Mouse (Mus musculus) heart, postnatal 36 days (tissue): ENCODE measurements around the gene Dach2. TPM values are rescaled to one million over a fixed set of nuclear protein-coding genes. Genes with fewer than 3 reads are reported as not detected.
"Not testable (repeated sequence)": the region's sequence is repeated elsewhere in the genome, so short reads cannot be mapped to it uniquely, and the experiment has no call there.

ENCODE experiments used
- DNase-seq, 2 experiments: peaks; one replicate each; pipeline ENCODE4 v3.0.0; 2021 to 2022
- intact Hi-C: fragments of 180-260 bp; cut with DNase I; formaldehyde crosslinking; loops from one replicate; pipeline ENCODE4 v1.15.1; 2025
- total RNA-seq, 2 experiments: library from RNA; stranded (reverse); gene quantifications; 2 replicates each; pipeline ENCODE4 v1.2.3; 2021

Dach2 gene
- not detected for total RNA-seq

DNA sequence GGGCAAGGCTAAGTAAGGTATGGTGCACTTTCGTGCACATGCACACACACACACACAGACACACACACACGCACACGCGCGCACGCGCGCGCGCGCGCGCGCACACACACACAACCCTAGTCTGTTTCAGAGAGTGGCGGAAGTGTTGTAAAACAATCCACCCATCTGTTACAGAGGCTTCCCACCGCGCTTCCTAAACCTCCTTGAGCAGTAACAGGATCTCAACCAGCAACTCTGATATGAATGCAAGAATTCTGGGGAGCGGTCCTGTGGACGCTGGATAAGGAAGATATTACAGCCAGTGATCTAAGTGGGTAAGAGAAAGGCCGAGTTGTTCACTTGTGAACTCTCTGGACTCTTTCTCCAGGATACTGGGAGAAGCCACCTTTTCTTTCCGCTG lies at the start of gene Dach2:
Gene Dach2 (plus strand): TSS at position 107 of the 400 bp plus-strand sequence.
- DNase-seq, result no peak
- intact Hi-C loops, result no loop called here

DNA sequence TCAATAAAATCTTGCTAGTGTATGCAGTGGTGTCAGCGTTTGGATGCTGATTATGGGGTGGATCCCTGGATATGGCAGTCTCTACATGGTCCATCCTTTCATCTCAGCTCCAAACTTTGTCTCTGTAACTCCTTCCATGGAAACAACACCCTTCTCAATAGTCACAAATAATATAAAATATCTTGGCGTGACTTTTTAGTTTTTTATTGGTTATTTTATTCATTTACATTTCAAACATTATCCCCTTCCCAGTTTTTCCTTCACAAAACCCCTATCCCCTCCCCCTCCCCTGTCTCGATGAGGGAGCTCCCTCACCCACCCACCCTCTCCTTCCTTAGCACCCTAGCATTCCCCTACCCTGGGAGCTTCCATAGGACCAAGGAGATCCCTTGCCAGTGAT lies 44.9 kb upstream of the Dach2 start:
- intact Hi-C loops, result not testable (repeated sequence)

DNA sequence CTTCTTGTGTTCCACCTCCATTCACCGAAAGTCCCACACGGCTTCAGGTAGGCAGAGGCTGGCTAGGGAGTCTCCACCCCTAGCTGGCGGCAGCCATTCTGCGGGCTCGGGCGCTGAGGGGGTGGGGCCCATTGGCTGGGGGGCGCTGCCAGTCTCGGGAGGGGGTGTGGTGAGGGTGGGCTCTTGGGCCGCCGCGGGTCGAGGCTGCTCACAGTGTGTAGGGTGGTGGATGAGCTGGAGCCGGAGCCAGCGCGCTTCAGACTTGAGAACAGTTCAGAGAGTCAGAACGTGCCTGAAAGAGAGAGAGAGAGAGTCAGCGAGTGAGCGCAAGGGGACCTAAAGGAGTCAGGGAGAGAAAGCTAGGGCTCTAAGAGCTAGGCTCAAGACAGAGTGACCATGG lies 721 bp downstream of the Dach2 start:
- intact Hi-C loops, result no loop called here
- DNase-seq, result peak in 1 of 2 experiments; percentile 6

More for the DNA sequence above, 44.9 kb upstream of the Dach2 start:
- not testable (repeated sequence) for DNase-seq

DNA sequence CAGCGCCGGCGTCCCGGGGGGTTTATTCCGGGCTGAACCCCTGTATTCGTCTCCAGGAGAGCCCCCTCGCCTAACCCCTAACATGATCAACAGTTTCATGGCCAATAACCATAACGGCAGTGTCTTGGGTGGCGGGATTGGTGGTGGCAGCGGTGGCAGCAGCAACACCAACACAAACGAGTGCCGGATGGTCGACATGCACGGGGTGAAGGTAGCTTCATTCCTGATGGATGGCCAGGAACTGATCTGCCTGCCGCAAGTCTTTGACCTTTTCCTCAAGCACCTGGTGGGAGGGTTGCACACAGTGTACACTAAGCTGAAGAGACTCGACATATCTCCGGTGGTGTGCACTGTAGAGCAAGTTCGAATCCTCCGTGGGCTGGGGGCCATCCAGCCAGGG lies 1.2 kb downstream of the Dach2 start:
- intact Hi-C loops, result no loop called here
- DNase-seq, result no peak

DNA sequence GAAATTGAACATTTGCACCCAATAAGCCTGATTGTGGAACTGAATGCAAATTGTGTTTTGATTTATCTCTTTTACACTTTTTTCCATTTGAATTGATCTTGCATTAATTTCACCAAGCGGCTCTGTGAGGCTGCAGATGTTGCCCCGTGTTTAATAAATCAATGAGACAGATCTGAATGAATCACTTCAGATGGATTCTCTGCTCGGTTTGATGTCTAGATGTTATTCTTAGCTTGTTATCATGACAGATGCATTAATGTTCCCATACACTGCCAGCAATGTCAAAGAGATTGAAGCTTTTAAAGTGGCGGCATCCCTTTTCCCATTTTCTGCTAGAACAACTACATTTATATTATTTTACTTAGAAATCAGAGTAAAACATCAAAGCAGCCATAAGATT lies 7.0 kb downstream of the Dach2 start:
- no peak for DNase-seq
- intact Hi-C loops, result no loop called here

DNA sequence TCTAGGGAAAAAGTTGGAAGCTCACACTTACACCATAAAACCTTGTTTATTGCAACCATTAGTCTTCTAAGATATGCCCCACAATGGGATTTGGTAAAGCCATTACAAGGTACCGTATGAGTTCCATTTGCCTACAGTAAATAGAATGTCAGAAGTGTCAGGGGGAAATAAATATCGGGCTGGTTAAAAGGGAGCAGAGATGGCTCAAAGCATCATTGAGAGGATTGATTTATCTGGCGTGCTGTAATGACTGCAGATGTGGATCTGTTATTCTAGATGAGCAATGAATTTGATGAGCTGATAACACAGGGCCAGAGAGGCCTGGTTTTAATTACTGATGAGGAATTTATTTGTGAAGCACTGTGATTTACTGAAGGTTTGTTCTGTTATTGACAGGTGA lies 40.8 kb downstream of the Dach2 start:
- no peak for DNase-seq
- intact Hi-C loops, result no loop called here

DNA sequence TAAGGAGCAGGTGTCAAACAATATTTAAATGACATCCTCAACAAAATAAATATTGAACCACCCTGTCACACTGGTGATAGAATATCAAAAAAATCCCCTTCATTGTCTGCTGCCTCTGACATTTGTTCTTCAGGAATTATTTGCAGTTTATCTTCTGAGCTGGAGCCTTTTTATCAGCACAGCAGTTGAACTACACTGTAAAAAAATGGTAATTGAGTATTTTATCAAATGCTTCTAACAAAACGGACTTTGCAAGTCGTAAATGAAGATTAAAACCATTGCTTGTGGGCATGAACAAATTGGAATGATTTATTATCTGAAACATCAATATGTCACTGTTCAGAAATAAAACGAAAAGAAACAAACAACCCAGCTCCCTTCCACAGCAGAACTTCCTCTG lies 97.1 kb downstream of the Dach2 start:
- no peak for DNase-seq
- intact Hi-C loops, result no loop called here

DNA sequence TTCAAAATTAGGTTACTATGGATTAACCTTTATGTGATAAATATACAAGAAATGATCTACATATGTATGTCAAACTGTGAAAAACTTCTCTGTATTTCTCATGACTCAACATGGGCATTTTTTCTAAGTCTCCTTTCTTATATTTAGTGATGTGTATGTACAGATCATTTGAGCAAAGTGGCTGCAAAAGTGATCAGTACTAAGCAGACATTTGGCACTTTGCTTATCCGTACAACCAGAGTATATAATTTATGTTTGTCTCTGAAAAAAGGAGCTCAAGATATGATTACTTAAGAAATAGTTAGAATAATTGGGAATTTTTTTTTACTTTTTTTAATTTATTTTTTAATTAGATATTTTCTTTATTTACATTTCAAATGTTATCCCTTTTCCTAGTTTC lies 111.4 kb downstream of the Dach2 start:
- intact Hi-C loops, result no loop called here
- no peak for DNase-seq

DNA sequence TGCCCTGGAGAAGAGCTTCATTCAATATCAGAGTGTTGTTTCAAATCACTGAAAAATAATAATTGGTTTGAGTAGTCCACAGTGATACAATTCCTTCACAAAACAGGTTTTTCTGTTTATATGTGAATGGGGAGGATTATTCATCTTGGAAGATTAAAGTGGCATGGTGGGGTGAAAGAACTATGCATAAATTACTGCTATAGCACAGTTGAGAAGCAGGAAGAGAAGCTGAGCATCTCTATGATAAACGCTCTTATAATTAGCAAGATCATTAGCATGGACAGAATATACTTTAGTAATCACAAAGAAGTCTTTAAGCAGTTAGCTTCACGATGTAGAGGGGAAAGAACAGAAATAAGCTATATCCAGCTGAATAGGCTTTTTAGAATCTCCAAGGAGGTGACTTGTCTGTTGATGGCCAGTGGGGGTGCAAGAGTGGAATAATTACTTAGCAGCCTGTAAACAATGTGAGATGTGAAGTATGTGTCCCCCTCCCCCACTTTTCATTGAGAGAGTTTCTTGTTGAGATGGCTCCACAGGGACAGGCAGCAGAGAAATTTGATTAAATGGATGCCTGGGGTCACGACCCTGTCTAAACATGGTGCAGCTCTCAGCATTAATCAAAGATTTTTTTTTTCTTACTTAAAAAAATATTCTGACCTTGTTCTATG lies 124.3 kb downstream of the Dach2 start:
- intact Hi-C loops, result no loop called here
- no peak for DNase-seq

DNA sequence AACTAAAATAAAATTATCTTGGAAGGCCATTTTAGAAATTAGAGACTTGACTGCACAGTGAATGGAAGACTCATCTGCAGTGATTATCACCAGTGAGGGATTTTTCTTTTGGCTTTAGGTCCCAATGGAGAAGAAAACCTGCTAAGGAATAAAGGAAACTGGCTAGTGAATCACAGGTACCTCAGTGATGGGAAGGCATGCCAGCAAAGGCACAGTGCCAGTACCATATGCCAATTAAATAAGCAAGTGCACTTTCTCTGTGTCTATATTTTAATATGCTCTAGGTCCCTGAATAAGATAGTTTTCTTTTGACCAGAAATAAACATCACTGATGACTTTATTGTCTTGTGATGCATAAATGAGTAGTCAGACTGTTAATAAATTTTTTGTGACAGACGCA lies 184.8 kb downstream of the Dach2 start:
- intact Hi-C loops, result no loop called here

DNA sequence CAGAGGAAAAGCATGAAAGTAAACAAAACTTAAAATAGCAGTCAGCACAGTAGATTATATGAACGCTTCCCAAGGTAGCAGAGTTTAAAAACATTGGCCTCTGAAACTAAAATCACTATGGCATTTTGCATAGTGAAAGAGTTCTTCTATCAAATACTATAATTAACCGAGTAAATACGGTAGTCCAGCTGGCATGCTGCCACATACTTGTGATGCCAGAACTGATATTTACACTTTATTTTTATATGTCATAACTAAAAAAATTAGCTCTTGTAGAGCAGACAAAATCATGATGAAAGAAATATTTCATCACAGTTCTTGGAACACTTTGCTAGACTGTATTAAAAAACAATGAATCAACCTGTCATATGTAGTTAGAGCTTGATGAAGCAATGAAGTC lies 247.8 kb downstream of the Dach2 start:
- no peak for DNase-seq
- intact Hi-C loops, result no loop called here

More for the DNA sequence above, 184.8 kb downstream of the Dach2 start:
- no peak for DNase-seq

DNA sequence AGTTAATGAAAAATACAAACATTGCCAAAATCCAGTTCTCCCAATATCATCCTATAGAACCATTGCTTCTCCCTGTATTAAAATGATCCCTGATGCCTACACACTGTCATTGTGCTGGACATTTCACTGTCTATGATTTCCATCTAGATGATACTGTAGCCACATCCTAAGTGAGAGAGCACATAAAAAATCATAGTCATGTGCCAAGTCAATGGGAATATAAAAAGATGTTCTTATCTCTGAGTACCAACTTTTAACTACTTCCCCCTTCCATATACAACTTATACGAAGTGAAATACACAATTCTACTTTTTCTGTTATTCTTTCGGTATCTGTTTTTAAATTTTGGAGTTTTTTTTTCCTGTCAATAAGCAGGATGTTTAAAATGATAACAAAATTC lies 266.6 kb downstream of the Dach2 start:
- intact Hi-C loops, result no loop called here
- no peak for DNase-seq

DNA sequence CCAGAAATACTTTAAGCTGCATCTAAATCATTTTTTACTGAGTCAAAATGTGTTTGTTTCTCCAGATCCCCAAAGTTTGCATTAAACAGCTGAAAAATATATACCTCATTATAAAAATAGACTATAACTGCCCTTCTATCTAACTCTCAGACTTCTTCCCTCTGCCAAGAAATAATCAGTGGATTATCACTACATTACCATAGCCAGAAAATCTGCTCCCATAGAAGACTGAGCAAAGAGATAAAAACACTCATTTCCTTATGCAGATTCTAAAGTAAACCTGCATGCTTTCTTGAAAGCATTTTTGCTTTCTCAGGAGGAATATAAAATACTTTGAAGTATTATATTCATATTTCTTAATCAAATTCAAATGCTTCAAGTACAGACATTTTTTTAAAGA lies 368.8 kb downstream of the Dach2 start:
- intact Hi-C loops, result no loop called here
- DNase-seq, result no peak

DNA sequence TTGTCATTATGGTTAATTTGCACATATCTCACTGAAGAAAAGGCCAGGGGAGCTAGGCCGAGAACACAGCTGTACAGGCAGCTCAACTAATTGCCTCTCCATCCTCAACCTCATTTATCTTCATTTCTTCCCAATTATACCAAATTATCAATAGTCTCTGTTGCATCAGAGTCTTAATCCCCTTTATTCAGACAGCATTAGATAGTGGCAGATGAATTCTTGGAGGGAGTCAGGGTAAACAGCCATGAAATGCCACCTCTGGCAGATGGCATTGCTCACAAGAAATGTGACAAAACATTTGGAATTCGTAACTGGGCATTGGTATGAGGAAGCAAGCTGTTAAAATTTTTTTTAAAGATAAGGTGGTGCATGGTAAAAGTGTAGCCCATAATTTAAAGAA lies 389.9 kb downstream of the Dach2 start:
- intact Hi-C loops, result no loop called here
- no peak for DNase-seq

DNA sequence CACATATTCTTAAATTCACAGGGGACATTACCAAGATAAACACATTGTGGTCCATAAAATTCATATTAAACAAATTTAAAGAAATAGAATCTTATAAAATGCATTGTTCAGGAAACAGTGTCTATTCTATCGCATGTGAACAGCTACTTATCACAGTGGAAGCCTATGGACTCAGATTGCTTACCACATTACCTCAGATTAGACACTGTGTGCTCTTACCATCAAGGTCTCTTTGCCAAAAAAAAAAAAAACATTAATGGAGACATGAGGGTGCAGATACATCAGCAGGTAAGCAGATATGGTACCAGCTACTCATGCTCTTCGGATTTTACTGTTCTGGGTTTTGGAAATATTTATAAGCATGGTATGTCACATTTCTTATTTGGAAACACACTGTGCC lies 415.1 kb downstream of the Dach2 start:
- intact Hi-C loops, result no loop called here
- DNase-seq, result no peak

DNA sequence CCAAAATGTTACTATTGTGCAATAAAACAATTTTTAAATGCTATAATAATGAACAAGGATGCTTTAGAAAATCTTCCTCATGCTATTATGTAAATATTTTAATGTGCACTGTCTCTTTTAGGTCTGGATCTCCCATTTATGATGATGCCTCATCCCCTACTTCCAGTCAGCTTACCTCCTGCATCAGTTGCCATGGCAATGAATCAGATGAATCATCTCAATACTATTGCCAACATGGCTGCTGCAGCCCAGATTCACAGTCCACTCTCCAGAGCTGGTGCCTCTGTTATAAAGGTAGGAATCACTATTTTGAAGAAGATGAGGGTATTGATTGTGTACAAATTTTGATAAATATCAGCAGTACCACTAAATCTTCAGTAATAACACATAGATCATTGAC lies 426.8 kb downstream of the Dach2 start:
- intact Hi-C loops, result no loop called here
- no peak for DNase-seq

DNA sequence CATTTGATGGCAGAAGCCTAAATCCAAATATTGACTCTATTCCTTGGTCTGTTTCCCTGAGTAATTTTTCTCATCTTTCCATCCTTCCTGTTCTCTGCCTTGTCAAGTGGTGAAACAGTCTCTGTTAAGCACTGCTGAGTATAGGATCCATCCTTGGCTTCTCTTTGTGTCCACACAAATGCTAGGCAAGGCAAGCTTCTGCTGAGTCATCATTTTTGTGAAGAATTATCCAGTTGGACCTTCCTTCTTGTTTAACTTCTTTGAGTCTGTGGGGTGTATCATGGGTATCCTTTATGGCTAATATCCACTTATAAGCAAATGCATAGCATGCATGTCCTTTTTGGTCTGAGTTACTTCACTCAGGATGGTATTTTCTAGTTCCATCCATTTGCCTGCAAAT lies 449.8 kb downstream of the Dach2 start:
- intact Hi-C loops, result no loop called here
- DNase-seq, result no peak

DNA sequence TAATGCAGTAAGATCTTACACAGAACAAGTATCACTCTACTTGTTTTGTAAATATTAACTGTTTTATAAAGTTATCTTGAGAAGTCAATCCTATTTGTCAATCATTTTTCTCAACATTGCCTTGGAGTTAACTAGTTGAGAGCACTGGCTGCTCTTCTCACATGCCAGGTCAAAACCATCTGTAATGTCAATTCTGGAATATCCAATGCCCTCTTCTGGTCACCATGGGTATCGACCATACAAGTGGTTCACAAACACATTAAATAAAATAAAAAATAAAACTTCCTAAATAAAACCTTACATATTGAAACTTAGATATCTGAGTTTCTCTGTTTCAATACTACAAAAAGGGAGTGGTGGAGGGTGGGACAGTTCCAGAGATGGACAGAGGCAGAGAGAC lies 495.0 kb downstream of the Dach2 start:
- no peak for DNase-seq
- intact Hi-C loops, result no loop called here

DNA sequence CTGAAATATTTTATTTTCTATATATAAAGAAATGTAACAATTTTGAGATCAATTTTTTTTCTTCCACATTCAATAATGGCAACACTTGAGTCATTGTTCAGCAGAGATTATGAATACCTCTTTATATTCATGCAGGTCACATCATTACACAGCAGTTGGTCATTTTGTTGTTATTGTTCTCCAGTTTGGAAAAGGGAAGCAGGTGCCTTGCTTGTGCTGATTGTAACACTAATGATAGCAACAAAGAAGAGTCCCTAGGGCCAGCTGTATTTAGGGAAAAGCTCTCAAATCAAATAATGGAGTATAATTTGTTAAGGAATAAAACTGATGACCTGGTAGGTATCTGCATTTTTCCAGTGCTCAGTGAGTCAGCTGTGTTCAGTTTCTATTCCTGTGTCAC lies 513.1 kb downstream of the Dach2 start:
- no peak for DNase-seq
- intact Hi-C loops, result no loop called here

DNA sequence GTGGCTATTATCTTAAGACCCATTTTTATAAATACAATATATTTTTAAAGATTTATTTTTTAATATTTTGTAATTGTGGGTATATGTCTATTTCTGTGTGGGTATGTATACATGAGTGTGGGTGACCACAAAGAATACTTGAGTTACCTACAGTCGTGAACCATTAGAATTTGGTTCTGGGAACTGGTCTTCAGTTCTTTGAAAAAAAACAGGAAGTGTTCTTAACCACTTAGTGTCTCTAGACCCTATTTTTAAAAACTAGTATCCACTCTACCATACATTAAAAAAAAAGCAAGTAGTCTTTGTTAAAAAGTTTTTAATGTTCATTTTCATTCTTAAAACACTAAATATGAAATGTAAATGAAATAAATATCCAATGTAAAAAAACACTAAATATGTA lies 529.5 kb downstream of the Dach2 start:
- no peak for DNase-seq
- intact Hi-C loops, result no loop called here

DNA sequence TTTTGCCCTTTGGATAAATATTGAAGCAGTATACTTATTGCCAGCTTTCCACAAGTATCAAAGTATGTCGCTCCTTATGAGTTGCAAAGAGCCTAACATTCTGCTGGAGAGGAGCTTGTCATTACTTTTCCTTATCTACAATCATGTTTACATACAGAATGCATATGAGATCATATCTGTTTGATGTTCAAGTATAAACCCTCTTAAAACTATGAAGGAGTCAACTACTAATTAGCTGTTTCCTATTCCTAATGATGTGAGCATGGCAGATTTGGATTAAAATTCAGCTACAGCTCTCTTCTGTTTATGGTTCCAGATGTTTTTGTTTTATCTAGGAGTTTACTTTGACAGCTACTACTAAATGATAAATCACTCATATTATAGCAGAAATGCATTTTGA lies 535.8 kb downstream of the Dach2 start:
- intact Hi-C loops, result no loop called here

DNA sequence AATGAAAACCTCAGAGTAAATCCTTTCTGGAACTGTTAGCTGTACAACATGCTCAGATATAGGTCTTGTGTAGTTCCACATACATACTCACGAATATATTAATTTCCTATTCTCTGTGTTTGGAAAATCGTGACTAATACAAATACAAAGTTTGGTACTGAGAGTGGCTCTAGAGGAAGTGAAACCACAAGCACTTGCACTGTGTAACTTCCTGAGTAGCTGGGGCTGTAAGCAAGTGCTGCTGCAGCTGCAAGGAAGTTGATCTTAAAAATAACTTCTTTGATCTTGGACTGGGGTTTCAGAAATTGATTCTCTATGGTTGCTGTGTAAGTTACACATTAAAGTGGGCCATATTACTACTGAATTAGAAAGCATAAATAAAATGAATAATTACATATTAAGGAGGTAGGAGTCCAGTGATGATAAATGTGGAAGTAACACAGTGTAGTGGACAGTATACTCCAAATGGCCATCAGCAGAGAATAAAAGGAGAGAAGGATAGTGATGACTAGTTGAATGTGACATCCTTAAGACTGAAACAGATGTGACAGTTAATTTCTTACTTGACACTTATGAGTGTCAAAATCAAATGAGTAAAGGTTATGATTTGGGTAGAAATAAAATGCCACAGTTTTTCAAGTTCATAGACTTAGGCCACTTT lies 570.7 kb downstream of the Dach2 start:
- intact Hi-C loops, result no loop called here
- DNase-seq, result no peak

More for the DNA sequence above, 535.8 kb downstream of the Dach2 start:
- no peak for DNase-seq
